In the genomic region with DNA sequence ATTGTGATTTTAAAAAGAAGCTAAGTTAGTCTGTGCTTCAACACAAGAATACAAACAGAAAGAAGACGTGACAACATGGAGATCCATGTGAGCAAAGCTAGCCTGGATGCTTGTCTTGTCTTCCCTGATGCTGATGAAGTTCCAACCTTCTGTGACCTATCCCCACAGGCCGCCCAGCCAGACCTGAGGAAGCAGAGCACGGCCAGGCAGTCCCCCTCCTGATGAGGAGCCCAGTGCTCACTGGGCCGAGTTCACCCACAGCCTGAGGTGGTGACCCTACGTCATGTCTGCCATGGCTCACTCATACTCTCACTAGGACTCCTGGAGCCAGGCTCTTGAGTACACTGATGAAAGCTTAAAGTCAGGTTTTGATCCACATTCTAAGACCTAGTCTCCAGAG, we compare ENCODE assay signal across 18 mouse cellular contexts. TPM values are rescaled to one million over a fixed set of nuclear protein-coding genes. Genes with fewer than 3 reads are reported as not detected.
"Had no signal": no experiment of that assay in that cellular context is flagged by ENCODE, and none has a peak within 500 bp of the region (broad histone marks: within the 10 kb centered on the region; RNA-seq: fewer than 3 reads in every experiment).

No protein-coding gene starts in this region.

- DNase-seq: retina, postnatal 1 day; right cerebral cortex, adult 18-20 months; right cerebral cortex, postnatal 14 days; right cerebral cortex, postnatal 25 days; right cerebral cortex, postnatal 4 days; spleen, adult 18-20 months; thymus, adult 18-20 months; thymus, adult 2 months; thymus, postnatal 14 days; thymus, postnatal 25 days; thymus, postnatal 36 days; thymus, postnatal 4 days had no signal

- H3K4me1 ChIP-seq: neural tube, embryonic 15.5 days; stomach, embryonic 15.5 days had no signal

- H3K27ac ChIP-seq: neural tube, embryonic 13.5 days; neural tube, embryonic 15.5 days; stomach, embryonic 15.5 days; stomach, postnatal 0 days had no signal

- H3K9ac ChIP-seq: neural tube, embryonic 13.5 days; neural tube, embryonic 15.5 days; stomach, embryonic 15.5 days had no signal

- H3K4me2 ChIP-seq: neural tube, embryonic 13.5 days; neural tube, embryonic 15.5 days; stomach, embryonic 15.5 days had no signal

- H3K4me3 ChIP-seq: neural tube, embryonic 13.5 days; neural tube, embryonic 15.5 days; stomach, embryonic 15.5 days had no signal

- H3K27me3 ChIP-seq: neural tube, embryonic 13.5 days; neural tube, embryonic 15.5 days; stomach, embryonic 15.5 days had no signal

- H3K9me3 ChIP-seq: neural tube, embryonic 13.5 days; neural tube, embryonic 15.5 days; stomach, embryonic 15.5 days had no signal

RNA-seq across cellular contexts. Expression of a gene that starts 33.1 kb away (rescaled TPM):
- polyA plus RNA-seq: stomach, embryonic 14.5 days had no signal

RNA-seq across cellular contexts. Expression of a gene that starts 37.9 kb away (rescaled TPM):
- total RNA-seq: neutrophil, adult 5-6 weeks had no signal
